Mouse (Mus musculus) CH12.LX (cell line): ENCODE data around the gene Tnfsf8. TPM values are rescaled to one million over a fixed set of nuclear protein-coding genes. Genes with fewer than 3 reads are reported as not detected.

Experiments used
- DNase-seq: peaks from one replicate; pipeline ENCODE4 v3.0.0-alpha.2; 2013; ENCODE audit errors: extremely low read depth
- H3K27ac ChIP-seq: 2 replicates; pipeline ENCODE4 v1.5.1; 2012; ENCODE audit warnings: low read depth, mild to moderate bottlenecking, control low read depth, moderate library complexity; ENCODE audit not compliant: insufficient read depth
- H3K27me3 ChIP-seq: replicated peaks from 2 replicates; pipeline ENCODE3; 2012; ENCODE audit warnings: inconsistent platforms
- H3K36me3 ChIP-seq, 2 experiments: replicated peaks in 1 of 2; 2 replicates each; pipeline versions ENCODE3 to v1.6.1; 2012; ENCODE audit warnings: inconsistent platforms in 1 of 2, low read length in 1 of 2, mild to moderate bottlenecking in 1 of 2, mixed read lengths in 1 of 2, moderate library complexity in 1 of 2; ENCODE audit not compliant: control insufficient read depth in 1 of 2, insufficient read depth in 1 of 2
- H3K4me1 ChIP-seq, 2 experiments: 2 replicates each; pipeline ENCODE4 v1.6.1; 2012; ENCODE audit warnings: inconsistent platforms in 1 of 2, moderate library complexity in 1 of 2; ENCODE audit not compliant: insufficient read depth in 2 of 2, control insufficient read depth in 1 of 2
- H3K4me2 ChIP-seq: 2 replicates; pipeline ENCODE4 v1.6.1; 2012; ENCODE audit warnings: low read depth, mild to moderate bottlenecking, control low read depth; ENCODE audit not compliant: poor library complexity, insufficient read depth, severe bottlenecking
- H3K4me3 ChIP-seq, 3 experiments: fragments of 150-350 bp in 1 of 3; sonication (generic) in 1 of 3; replicated peaks in 1 of 3; 2 replicates each; pipeline versions ENCODE3 to v1.5.1; 2011 to 2012; ENCODE audit warnings: low read depth in 2 of 3, low read length in 2 of 3, mild to moderate bottlenecking in 2 of 3, moderate library complexity in 2 of 3, control low read depth in 1 of 3, improper control_type of control experiment in 1 of 3, inconsistent platforms in 1 of 3, mixed read lengths in 1 of 3; ENCODE audit not compliant: poor library complexity in 1 of 3
- H3K79me2 ChIP-seq: replicated peaks from 2 replicates; pipeline ENCODE4 v1.6.1; 2012; ENCODE audit warnings: mild to moderate bottlenecking, moderate library complexity; ENCODE audit not compliant: control insufficient read depth, poor library complexity, insufficient read depth, severe bottlenecking; ENCODE audit errors: extremely low read depth
- H3K9ac ChIP-seq: 2 replicates; pipeline ENCODE4 v1.6.1; 2012; ENCODE audit warnings: low read depth, mild to moderate bottlenecking, control low read depth, moderate library complexity; ENCODE audit not compliant: insufficient read depth
- H3K9me3 ChIP-seq: replicated peaks from 2 replicates; pipeline ENCODE3; 2012; ENCODE audit warnings: low read length, inconsistent platforms, mixed read lengths
- BHLHE40 ChIP-seq: IDR thresholded peaks from 2 replicates; pipeline ENCODE4 v1.6.1; 2011; ENCODE audit warnings: mild to moderate bottlenecking, low read depth, low read length, improper control_type of control experiment
- CHD1 ChIP-seq: IDR thresholded peaks from 2 replicates; pipeline ENCODE4 v1.6.1; 2012; ENCODE audit warnings: low read depth, low read length, improper control_type of control experiment, inconsistent platforms
- CTCF ChIP-seq, 2 experiments: IDR thresholded peaks in 1 of 2; conservative IDR thresholded peaks in 1 of 2; 2 replicates each; pipeline ENCODE4 v1.5.1; 2011 to 2012; ENCODE audit warnings: low read depth in 2 of 2, low read length in 2 of 2, improper control_type of control experiment in 1 of 2, inconsistent platforms in 1 of 2, mild to moderate bottlenecking in 1 of 2, moderate library complexity in 1 of 2
- E2F4 ChIP-seq: IDR thresholded peaks from 2 replicates; pipeline ENCODE4 v1.6.1; 2011; ENCODE audit warnings: low read depth, low read length, improper control_type of control experiment; ENCODE audit not compliant: insufficient replicate concordance
- EP300 ChIP-seq: IDR thresholded peaks from 2 replicates; pipeline ENCODE4 v1.6.1; 2011; ENCODE audit warnings: low read length, improper control_type of control experiment
- ETS1 ChIP-seq: conservative IDR thresholded peaks from 2 replicates; pipeline ENCODE4 v1.6.1; 2012; ENCODE audit warnings: low read depth, mild to moderate bottlenecking, inconsistent platforms, low read length, improper control_type of control experiment, moderate library complexity
- IRF4 ChIP-seq: IDR thresholded peaks from 2 replicates; pipeline ENCODE4 v1.6.1; 2014; ENCODE audit warnings: low read depth, mild to moderate bottlenecking, inconsistent platforms, low read length, improper control_type of control experiment
- JUN ChIP-seq: IDR thresholded peaks from 2 replicates; pipeline ENCODE4 v1.6.1; 2011; ENCODE audit warnings: low read depth, mild to moderate bottlenecking, low read length, improper control_type of control experiment, moderate library complexity; ENCODE audit not compliant: insufficient read depth
- JUND ChIP-seq: conservative IDR thresholded peaks from 2 replicates; pipeline ENCODE4 v1.6.1; 2011; ENCODE audit warnings: low read depth, low read length, improper control_type of control experiment
- KAT2A ChIP-seq: IDR thresholded peaks from 2 replicates; pipeline ENCODE4 v1.6.1; 2012; ENCODE audit warnings: low read length, improper control_type of control experiment, inconsistent platforms; ENCODE audit not compliant: insufficient replicate concordance
- MAFK ChIP-seq: IDR thresholded peaks from 2 replicates; pipeline ENCODE4 v1.6.1; 2011; ENCODE audit warnings: low read length, improper control_type of control experiment; ENCODE audit not compliant: insufficient replicate concordance
- MAX ChIP-seq: IDR thresholded peaks from 2 replicates; pipeline ENCODE4 v1.6.1; 2011; ENCODE audit warnings: low read length, improper control_type of control experiment
- MEF2A ChIP-seq: IDR thresholded peaks from 2 replicates; pipeline ENCODE4 v1.6.1; 2014; ENCODE audit warnings: low read depth, mild to moderate bottlenecking, inconsistent platforms, low read length, improper control_type of control experiment, borderline replicate concordance
- MXI1 ChIP-seq: IDR thresholded peaks from 2 replicates; pipeline ENCODE4 v1.6.1; 2011; ENCODE audit warnings: mild to moderate bottlenecking, low read depth, low read length, improper control_type of control experiment
- MYC ChIP-seq: IDR thresholded peaks from 2 replicates; pipeline ENCODE4 v1.6.1; 2011; ENCODE audit warnings: low read depth, mild to moderate bottlenecking, improper control_type of control experiment, low read length
- NELFE ChIP-seq: IDR thresholded peaks from 2 replicates; pipeline ENCODE4 v1.6.1; 2011; ENCODE audit warnings: low read depth, low read length, improper control_type of control experiment
- PAX5 ChIP-seq: IDR thresholded peaks from 2 replicates; pipeline ENCODE4 v1.6.1; 2012; ENCODE audit warnings: low read length, inconsistent platforms, mixed read lengths
- POLR2A ChIP-seq: IDR thresholded peaks from 2 replicates; pipeline ENCODE4 v1.6.1; 2011; ENCODE audit warnings: low read depth, mild to moderate bottlenecking, improper control_type of control experiment, low read length
- RAD21 ChIP-seq: IDR thresholded peaks from 2 replicates; pipeline ENCODE4 v1.6.1; 2011; ENCODE audit warnings: low read depth, mild to moderate bottlenecking, low read length, improper control_type of control experiment, moderate library complexity
- RCOR1 ChIP-seq: conservative IDR thresholded peaks from 2 replicates; pipeline ENCODE4 v1.6.1; 2012; ENCODE audit warnings: low read depth, mild to moderate bottlenecking, inconsistent platforms, low read length, improper control_type of control experiment
- TBP ChIP-seq: conservative IDR thresholded peaks from 2 replicates; pipeline ENCODE4 v1.6.1; 2011; ENCODE audit warnings: low read depth, low read length, improper control_type of control experiment
- TCF12 ChIP-seq: IDR thresholded peaks from 2 replicates; pipeline ENCODE4 v1.6.1; 2014; ENCODE audit warnings: low read depth, mild to moderate bottlenecking, inconsistent platforms, low read length, improper control_type of control experiment
- UBTF ChIP-seq: IDR thresholded peaks from 2 replicates; pipeline ENCODE4 v1.6.1; 2012; ENCODE audit warnings: low read depth, mild to moderate bottlenecking, inconsistent platforms, low read length, improper control_type of control experiment, moderate library complexity
- ZKSCAN1 ChIP-seq: IDR thresholded peaks from 2 replicates; pipeline ENCODE4 v1.6.1; 2012; ENCODE audit warnings: low read depth, inconsistent platforms, low read length, improper control_type of control experiment, borderline replicate concordance
- ZNF384 ChIP-seq: IDR thresholded peaks from 2 replicates; pipeline ENCODE4 v1.6.1; 2012; ENCODE audit warnings: low read depth, low read length, improper control_type of control experiment, inconsistent platforms
- dilution Hi-C: fragments of 300-500 bp; cut with MboI; formaldehyde crosslinking; loops from 2 replicates; pipeline ENCODE4 v1.14.3; 2020; ENCODE audit warnings: low sequenced_read_pairs; ENCODE audit not compliant: extremely low pct_unique_long_range_greater_than_20kb, extremely low pct_ligation_motif_present
- in situ Hi-C: fragments of 300-500 bp; cut with MboI; formaldehyde crosslinking; loops from 3 replicates; pipeline ENCODE4 v1.14.3; 2019; ENCODE audit warnings: low sequenced_read_pairs, low pct_ligation_motif_present, low pct_unique_long_range_greater_than_20kb, mixed read lengths
- polyA plus RNA-seq: library from polyadenylated mRNA; unstranded; fragments of >175 nt; gene quantifications from 2 replicates; pipeline ENCODE4 v1.2.1, GENCODE M21; 2012; ENCODE audit warnings: low read depth; ENCODE audit not compliant: insufficient read length
- total RNA-seq, 2 experiments: library from RNA; depleted of rRNA; stranded (reverse); fragments of 300-350 nt in 1 of 2; fragments of >200 nt in 1 of 2; gene quantifications; 2 replicates each; pipeline ENCODE4 v1.2.3; 2012 to 2014

Tnfsf8 gene
- total and polyA plus RNA-seq, 3 experiments: 19.4 to 67.9 (median 22.8) TPM

GRCm38 (mm10) chr4:63908511-63908910 lies 47.4 kb upstream of the Tnfsf8 start:
- in situ Hi-C loops: no loop called here
- dilution Hi-C loops: no loop called here
- peaks cover 11 to 39% of the 10 kb centered on the region in 2 experiments for H3K4me1 ChIP-seq
- no peak overlapping the region for H3K9ac ChIP-seq
- peak; percentile 31; the same call in 1 of the 2 replicates for TF ChIP-seq JUN
- TF ChIP-seq ETS1: peak; percentile 51; the same call in 1 of the 2 replicates
- no peak for TF ChIP-seq PAX5
- TF ChIP-seq EP300: 0 out of 2 replicates have a peak, but pooled peaks have one; percentile 39
- TF ChIP-seq KAT2A: no peak
- TF ChIP-seq MAX: 0 out of 2 replicates have a peak, but pooled peaks have one; percentile 19
- TF ChIP-seq CHD1: 0 out of 2 replicates have a peak, but pooled peaks have one; percentile 66
- peak; percentile 31 for TF ChIP-seq JUND
- TF ChIP-seq BHLHE40: peak; percentile 82
- 0 out of 2 replicates have a peak, but pooled peaks have one; percentile 39 for TF ChIP-seq TBP
- peak; percentile 93 for TF ChIP-seq MEF2A
- TF ChIP-seq NELFE: no peak
- TF ChIP-seq IRF4: peak; percentile 63; the same call in 1 of the 2 replicates
- peak; percentile 62; the same call in 1 of the 2 replicates for TF ChIP-seq MAFK
- peak; percentile 49; the same call in 1 of the 2 replicates for TF ChIP-seq TCF12
- H3K4me2 ChIP-seq: peak overlapping the region; percentile 44; the same call in 1 of the 2 replicates
- no peaks in the 10 kb centered on the region for H3K36me3 ChIP-seq
- no peaks in the 10 kb centered on the region for H3K27me3 ChIP-seq
- H3K27ac ChIP-seq: no peak overlapping the region
- peaks cover 3% of the 10 kb centered on the region for H3K9me3 ChIP-seq
- no peaks in the 10 kb centered on the region for H3K79me2 ChIP-seq
- H3K4me3 ChIP-seq: no peak overlapping the region
- peak; percentile 56 for DNase-seq

- no peak overlapping the region for H3K9ac ChIP-seq
- DNase-seq: no peak
- in situ Hi-C loops: no loop called here
- no peaks in the 10 kb centered on the region for H3K36me3 ChIP-seq
- peaks cover 3% of the 10 kb centered on the region for H3K9me3 ChIP-seq
- TF ChIP-seq MYC (no peak), PAX5 (no peak), TCF12 (peak; percentile 84), RCOR1 (no peak), ZNF384 (no peak), NELFE (no peak), E2F4 (no peak), MAX (no peak), JUN (no peak), POLR2A (no peak), UBTF (no peak), EP300 (peak; percentile 80), IRF4 (peak; percentile 54; the same call in 1 of the 2 replicates), ZKSCAN1 (no peak), BHLHE40 (peak; percentile 62; the same call in 1 of the 2 replicates), MAFK (no peak), RAD21 (no peak), ETS1 (peak; percentile 54; the same call in 1 of the 2 replicates), CTCF (conservative IDR thresholded peaks at IDR 0.05 in 1 of 2, IDR thresholded peaks at IDR 0.05 in 1 of 2; ENCODE audit: low read depth in 2 of 2, low read length in 2 of 2) (no peak), MEF2A (0 out of 2 replicates have a peak, but pooled peaks have one; percentile 20), MXI1 (no peak), JUND (no peak)
- no peak overlapping the region for H3K27ac ChIP-seq
- no peaks in the 10 kb centered on the region for H3K27me3 ChIP-seq
- H3K4me2 ChIP-seq: no peak overlapping the region
- no peaks in the 10 kb centered on the region for H3K79me2 ChIP-seq
- dilution Hi-C loops: no loop called here
- peaks cover 15 to 46% of the 10 kb centered on the region in 2 experiments for H3K4me1 ChIP-seq
- no peak overlapping the region for H3K4me3 ChIP-seq
Measured at GRCm38 (mm10) chr4:63907473-63907872, 46.3 kb upstream of the Tnfsf8 start.
